In the genomic region with DNA sequence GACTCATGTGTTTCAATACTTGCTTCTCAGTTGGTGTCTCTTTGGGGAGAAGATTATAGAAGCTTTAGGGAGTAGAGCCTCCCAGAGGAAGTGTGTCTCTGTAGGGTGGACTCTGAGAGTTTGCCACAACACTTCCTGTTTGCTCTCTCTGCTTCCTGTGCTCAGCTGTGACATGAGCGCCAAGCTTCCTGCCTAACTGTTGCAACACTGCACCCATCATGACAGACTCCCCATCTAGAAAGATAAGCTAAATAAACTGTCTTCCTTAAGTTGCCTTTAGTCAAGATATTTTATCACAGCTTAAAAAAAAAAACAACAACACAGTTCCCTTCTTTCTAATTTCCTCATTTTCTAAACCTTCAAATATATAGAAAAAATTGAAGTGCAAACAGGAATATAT, we compare ENCODE assay signal across 22 mouse cellular contexts.
"Had no signal": no experiment of that assay in that cellular context is flagged by ENCODE, and none has a peak within 500 bp of the region (broad histone marks: within the 10 kb centered on the region; RNA-seq: fewer than 3 reads in every experiment).

No protein-coding gene starts in this region.

- H3K4me3 ChIP-seq: lung, embryonic 15.5 days; midbrain, embryonic 10.5 days; midbrain, embryonic 12.5 days; myocyte; neural tube, embryonic 13.5 days; neural tube, embryonic 15.5 days; stomach, embryonic 15.5 days had no signal

- H3K27me3 ChIP-seq: midbrain, embryonic 12.5 days; neural tube, embryonic 13.5 days; neural tube, embryonic 15.5 days; stomach, embryonic 15.5 days had no signal

- H3K9me3 ChIP-seq: lung, embryonic 15.5 days; midbrain, embryonic 10.5 days; midbrain, embryonic 12.5 days; neural tube, embryonic 13.5 days; neural tube, embryonic 15.5 days; stomach, embryonic 15.5 days had no signal

- H3K27ac ChIP-seq: lung, embryonic 15.5 days; macrophage; midbrain, embryonic 10.5 days; midbrain, embryonic 12.5 days; neural tube, embryonic 13.5 days; neural tube, embryonic 15.5 days; stomach, embryonic 15.5 days; stomach, postnatal 0 days had no signal

- H3K36me3 ChIP-seq: lung, embryonic 15.5 days; midbrain, embryonic 10.5 days; midbrain, embryonic 12.5 days; neural tube, embryonic 13.5 days; neural tube, embryonic 15.5 days; stomach, embryonic 15.5 days had no signal

- DNase-seq: liver, postnatal 0 days; lung, adult 2 months; lung, postnatal 14 days; lung, postnatal 36 days; midbrain, embryonic 14.5 days; retina, postnatal 1 day; right cerebral cortex, adult 18-20 months; right cerebral cortex, postnatal 14 days; thymus, adult 2 months; thymus, postnatal 25 days; thymus, postnatal 4 days had no signal

- H3K9ac ChIP-seq: liver, postnatal 0 days; lung, embryonic 15.5 days; midbrain, embryonic 12.5 days; neural tube, embryonic 13.5 days; neural tube, embryonic 15.5 days; stomach, embryonic 15.5 days had no signal

- H3K4me1 ChIP-seq: lung, embryonic 15.5 days; stomach, embryonic 15.5 days had no signal

- ATAC-seq: liver, postnatal 0 days; lung, postnatal 0 days; midbrain, embryonic 16.5 days had no signal
